Mouse (Mus musculus) brain, embryonic 14.5 days (tissue): Measurements from ENCODE around the gene Gm49361.

Experiments
- CTCF ChIP-seq: fragments of 200-500 bp; IDR thresholded peaks from 2 replicates; pipeline ENCODE4 v1.5.1; 2012; ENCODE audit warnings: inconsistent platforms, mild to moderate bottlenecking, moderate library complexity, borderline replicate concordance; ENCODE audit not compliant: insufficient read depth, insufficient read length; ENCODE audit errors: extremely low read depth
- POLR2A ChIP-seq: fragments of 200-500 bp; IDR thresholded peaks from 2 replicates; pipeline ENCODE4 v1.6.1; 2012; ENCODE audit warnings: mild to moderate bottlenecking, inconsistent platforms, borderline replicate concordance; ENCODE audit not compliant: poor library complexity, insufficient read depth, insufficient read length, severe bottlenecking; ENCODE audit errors: extremely low read depth

DNA sequence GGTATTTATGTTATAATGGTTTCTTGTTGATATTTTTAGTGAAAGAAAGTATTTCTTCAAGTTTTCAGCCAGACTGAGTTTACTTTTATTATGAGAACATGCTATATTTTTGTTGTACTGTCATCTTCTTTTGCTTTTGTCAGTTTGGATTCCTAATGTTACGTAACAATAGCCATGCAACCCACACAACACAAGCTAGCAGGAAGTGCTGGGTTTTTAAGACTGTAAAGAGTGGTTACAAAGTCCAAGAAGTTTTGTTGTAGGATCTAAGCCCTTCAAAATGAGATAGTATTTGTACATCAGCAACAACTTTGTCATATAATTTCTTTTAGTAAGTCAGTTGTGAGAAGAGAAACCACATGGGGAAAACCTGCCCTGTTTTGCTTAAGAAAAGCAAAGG, 128.2 kb downstream of the Gm49361 start:
- TF ChIP-seq CTCF = no peak
- TF ChIP-seq POLR2A = no peak
